Mouse (Mus musculus) intestine, postnatal 0 days (tissue): ENCODE results near the gene Nsf. TPM values are rescaled to one million over a fixed set of nuclear protein-coding genes. Genes with fewer than 3 reads are reported as not detected.

Source experiments
- ATAC-seq: fragments of 200-750 bp; cut with Nextera tagmentation; 2 replicates; pipeline ENCODE4 v1.8.0; 2017; ENCODE audit warnings: mild to moderate bottlenecking, moderate TSS enrichment, moderate library complexity
- H3K27ac ChIP-seq: fragments of 300-500 bp; sonication (generic); 2 replicates; pipeline ENCODE4 v1.5.1; 2014; ENCODE audit warnings: mild to moderate bottlenecking, low read depth, low read length, moderate library complexity
- H3K27me3 ChIP-seq: fragments of 300-500 bp; sonication (generic); replicated peaks from 2 replicates; pipeline ENCODE4 v1.6.1; 2014; ENCODE audit warnings: low read length, mixed read lengths; ENCODE audit not compliant: control insufficient read depth, insufficient read depth
- H3K36me3 ChIP-seq: fragments of 300-500 bp; sonication (generic); 2 replicates; pipeline ENCODE4 v1.6.1; 2014; ENCODE audit warnings: mild to moderate bottlenecking, moderate library complexity; ENCODE audit not compliant: control insufficient read depth, insufficient read depth
- H3K4me1 ChIP-seq: fragments of 300-500 bp; sonication (generic); replicated peaks from 2 replicates; pipeline ENCODE4 v1.6.1; 2014; ENCODE audit warnings: antibody characterized with exemption, low read length, mixed read lengths; ENCODE audit not compliant: control insufficient read depth, insufficient read depth
- H3K4me2 ChIP-seq: fragments of 300-500 bp; sonication (generic); replicated peaks from 2 replicates; pipeline ENCODE4 v1.6.1; 2014; ENCODE audit warnings: low read depth, mild to moderate bottlenecking, moderate library complexity
- H3K4me3 ChIP-seq: fragments of 300-500 bp; sonication (generic); 2 replicates; pipeline ENCODE4 v1.5.1; 2014; ENCODE audit warnings: low read depth, low read length
- H3K9ac ChIP-seq: fragments of 300-500 bp; sonication (generic); 2 replicates; pipeline ENCODE4 v1.6.1; 2014; ENCODE audit warnings: mild to moderate bottlenecking, low read depth, low read length
- H3K9me3 ChIP-seq: fragments of 300-500 bp; sonication (generic); 2 replicates; pipeline ENCODE4 v1.6.1; 2016; ENCODE audit warnings: mixed run types; ENCODE audit not compliant: control insufficient read depth
- CTCF ChIP-seq: sonication (generic); IDR thresholded peaks from 2 replicates; pipeline ENCODE4 v1.5.1; 2016; ENCODE audit warnings: low read depth, mild to moderate bottlenecking, control low read depth, antibody characterized with exemption, moderate library complexity
- WGBS: fragments of 180-500 bp; shearing (Covaris S2); extraction: QIAGEN DNeasy Blood & Tissue Kit; methylation state at CpG from one replicate; pipeline ENCODE4 v1.1.7; 2014; 5-methylcytosine and 5-hydroxymethylcytosine counted together
- polyA plus RNA-seq: library from polyadenylated mRNA; unstranded; fragments of >200 nt; fragmentation: Nextera tagmentation; extraction: Ambion mirVana; gene quantifications from 2 replicates; pipeline ENCODE4 v1.2.1, GENCODE M21; 2015

The Nsf gene
- polyA plus RNA-seq = 41.0 and 41.4 TPM in 2 replicates

DNA sequence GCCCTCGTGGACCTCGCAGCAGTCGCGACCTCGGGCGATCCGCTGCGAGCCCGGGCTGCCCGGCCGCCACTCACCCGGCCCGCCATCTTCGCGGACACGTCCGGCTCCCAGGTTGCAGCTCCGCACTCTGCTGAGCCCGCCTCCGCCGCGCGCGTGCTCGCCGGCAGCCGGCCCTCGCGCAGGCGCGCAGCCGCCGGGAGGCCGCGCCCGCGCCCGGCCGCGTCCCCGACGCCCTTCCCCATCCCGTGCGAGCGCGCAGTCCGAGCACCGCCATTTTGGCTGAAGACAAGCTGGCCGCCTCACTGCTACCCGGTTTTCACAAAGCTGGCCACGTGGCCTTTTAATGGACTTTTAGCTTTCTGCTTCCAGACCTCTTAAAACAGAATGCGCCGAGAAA, at the start of gene Nsf:
Nsf (minus strand) TSS at position 161 of the 397 bp plus-strand sequence.
- 0% methylated on average over 53 of the region's 53 CpGs for WGBS
- no peak for TF ChIP-seq CTCF

DNA sequence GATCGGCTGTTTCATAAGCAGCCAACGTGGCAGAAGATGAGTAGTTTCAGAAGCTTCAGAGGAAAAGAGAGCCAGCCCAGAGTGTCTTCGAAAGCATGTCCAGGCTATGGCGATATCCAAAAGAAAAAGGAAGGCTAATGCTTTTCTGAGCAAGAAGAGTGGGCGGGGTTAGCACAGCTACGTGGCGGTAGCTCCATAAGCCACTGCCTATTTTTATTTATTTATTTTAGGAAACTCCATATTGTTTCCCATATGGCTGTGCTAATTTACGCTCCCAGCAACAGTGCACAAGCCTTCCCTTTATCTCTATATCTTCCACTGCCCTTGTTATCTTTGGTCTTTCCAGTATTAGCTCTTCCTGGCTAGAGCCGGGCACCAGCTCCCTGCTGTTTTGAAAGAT, 49.5 kb upstream of the Nsf start:
- Histone ChIP-seq H3K9ac (no peak overlapping the region), H3K27me3 (no peaks in the 10 kb centered on the region), H3K4me1 (no peaks in the 10 kb centered on the region), H3K36me3 (no peaks in the 10 kb centered on the region), H3K9me3 (no peaks in the 10 kb centered on the region), H3K4me2 (no peak overlapping the region), H3K27ac (no peak overlapping the region), H3K4me3 (no peak overlapping the region)
- no peak for TF ChIP-seq CTCF
- no peak for ATAC-seq
- WGBS = 65% methylated on average over 9 of the region's 9 CpGs

More for the DNA sequence above, at the start of gene Nsf:
- Histone ChIP-seq H3K36me3 (no peaks in the 10 kb centered on the region), H3K4me3 (peak within 1 kb of the TSS; percentile 90), H3K9ac (peak within 1 kb of the TSS; percentile 88), H3K4me1 (no peaks in the 10 kb centered on the region), H3K27me3 (no peaks in the 10 kb centered on the region), H3K4me2 (peak within 1 kb of the TSS; percentile 83), H3K27ac (peak within 1 kb of the TSS; percentile 70), H3K9me3 (no peaks in the 10 kb centered on the region)
- peak; percentile 98 for ATAC-seq

DNA sequence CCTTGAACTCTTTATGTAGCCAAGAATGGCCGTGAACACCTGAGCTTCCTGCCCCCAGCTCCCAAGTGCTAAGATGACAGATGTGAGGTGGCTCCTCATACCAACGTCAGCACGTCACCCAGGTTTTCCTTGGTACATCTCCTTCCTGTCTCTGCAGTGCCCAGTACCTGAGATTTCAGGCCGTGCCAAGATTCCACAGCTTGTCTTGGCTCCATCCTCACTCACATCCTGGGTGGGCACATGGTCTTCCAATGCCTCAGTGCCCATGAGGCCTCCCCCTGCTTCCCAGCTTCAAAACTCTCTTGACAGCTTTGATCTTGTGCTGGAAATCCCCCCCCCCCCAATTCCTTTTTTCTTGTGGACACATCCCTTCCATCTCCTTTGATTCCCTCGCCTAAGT, 48.3 kb upstream of the Nsf start:
- no peaks in the 10 kb centered on the region for H3K36me3 ChIP-seq
- H3K4me1 ChIP-seq = no peaks in the 10 kb centered on the region
- H3K27ac ChIP-seq = no peak overlapping the region
- ATAC-seq = no peak
- H3K27me3 ChIP-seq = no peaks in the 10 kb centered on the region
- H3K4me2 ChIP-seq = no peak overlapping the region
- no peak for TF ChIP-seq CTCF
- no peak overlapping the region for H3K9ac ChIP-seq
- no peak overlapping the region for H3K4me3 ChIP-seq
- H3K9me3 ChIP-seq = no peaks in the 10 kb centered on the region
- 80% methylated on average over 5 of the region's 5 CpGs for WGBS

DNA sequence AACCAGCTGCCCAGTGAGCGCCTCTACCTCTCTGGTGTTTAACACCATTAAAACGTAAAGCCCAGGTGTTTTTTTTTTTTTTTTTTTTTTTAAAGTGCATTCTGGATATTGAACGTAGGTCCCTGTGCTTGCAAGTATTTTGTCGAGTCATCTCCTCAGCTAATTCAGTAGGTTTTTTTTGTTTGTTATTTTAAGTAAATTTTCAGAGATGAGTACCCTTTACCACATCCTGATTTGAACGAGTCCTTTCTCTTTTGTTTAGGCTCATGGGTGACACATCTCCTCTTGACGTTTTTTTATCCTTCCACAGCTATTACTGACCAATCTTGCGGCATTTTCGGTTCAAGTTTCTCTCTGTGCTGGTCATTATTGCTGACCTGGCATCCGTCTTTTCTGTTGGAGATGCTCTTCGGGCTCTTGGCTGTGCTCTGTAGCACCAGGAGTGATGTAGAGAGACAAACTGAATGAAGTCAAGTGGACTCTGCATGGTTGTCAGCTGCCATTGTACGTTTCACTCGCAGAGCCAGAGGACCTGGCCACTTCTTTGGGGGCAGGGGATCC, 47.6 kb upstream of the Nsf start:
- TF ChIP-seq CTCF = no peak
- Histone ChIP-seq H3K4me2 (no peak overlapping the region), H3K4me3 (no peak overlapping the region), H3K36me3 (no peaks in the 10 kb centered on the region), H3K9ac (no peak overlapping the region), H3K27ac (no peak overlapping the region), H3K4me1 (no peaks in the 10 kb centered on the region), H3K9me3 (no peaks in the 10 kb centered on the region), H3K27me3 (no peaks in the 10 kb centered on the region)
- 73% methylated on average over 12 of the region's 12 CpGs for WGBS
- ATAC-seq = no peak

DNA sequence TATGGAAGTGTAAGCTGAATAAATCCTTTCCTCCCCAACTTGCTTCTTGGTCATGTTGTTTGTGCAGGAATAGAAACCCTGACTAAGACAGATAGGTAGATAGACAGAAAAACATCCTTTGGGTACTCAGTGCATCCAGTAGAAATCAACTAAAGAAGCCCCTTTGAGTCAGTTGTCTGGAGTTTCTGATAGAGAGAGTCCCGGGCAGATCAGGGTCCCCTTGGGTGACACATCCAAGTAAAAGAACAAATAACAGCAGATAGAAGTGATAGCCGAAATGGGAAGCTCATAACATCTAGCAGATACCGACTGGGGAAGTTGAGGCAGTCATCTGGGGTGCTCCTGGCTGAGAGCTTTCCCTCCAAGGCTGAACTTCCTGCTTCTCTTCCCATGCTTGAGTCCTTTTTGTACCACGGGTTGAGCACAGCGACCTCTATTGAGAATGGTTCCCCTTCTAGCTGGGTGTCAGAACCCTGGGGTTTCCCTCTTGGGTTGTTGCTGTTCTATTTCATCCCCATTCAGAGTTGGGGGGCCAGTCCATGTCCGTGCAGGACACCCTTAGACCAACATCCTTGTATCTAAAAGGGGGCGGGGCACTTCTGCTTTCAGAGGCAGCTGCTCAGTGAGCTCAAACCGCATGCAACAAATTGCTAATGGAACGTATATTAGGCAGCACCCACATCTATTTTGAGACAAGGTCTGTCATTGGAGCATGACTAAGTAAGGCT, 47.0 kb upstream of the Nsf start:
- WGBS = 73% methylated on average over 9 of the region's 9 CpGs
- no peak overlapping the region for H3K27ac ChIP-seq
- no peak for TF ChIP-seq CTCF

DNA sequence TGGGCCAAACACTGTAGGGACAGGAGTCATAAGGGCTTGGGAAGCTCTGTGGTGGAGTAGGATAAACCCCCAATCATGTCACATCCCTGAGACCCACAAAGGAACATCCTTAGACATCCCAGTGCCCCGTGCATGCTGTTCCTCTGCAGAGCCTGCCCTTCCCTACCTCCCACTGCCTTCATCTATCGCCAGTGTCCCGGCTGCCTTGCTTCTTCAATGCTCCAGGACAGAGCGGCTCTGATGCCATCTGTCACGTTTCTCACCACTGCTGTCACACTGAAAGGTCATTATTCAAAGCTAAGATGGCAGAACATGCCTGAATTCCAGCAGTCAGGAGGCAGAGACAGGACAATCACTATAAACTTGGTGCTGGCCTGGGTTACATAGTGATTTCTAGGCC, 44.9 kb upstream of the Nsf start:
- no peak for ATAC-seq
- 66% methylated on average over 5 of the region's 5 CpGs for WGBS

More for the DNA sequence above, 47.0 kb upstream of the Nsf start:
- Histone ChIP-seq H3K27me3 (no peaks in the 10 kb centered on the region), H3K4me2 (no peak overlapping the region), H3K4me3 (no peak overlapping the region), H3K4me1 (no peaks in the 10 kb centered on the region), H3K9ac (no peak overlapping the region), H3K9me3 (no peaks in the 10 kb centered on the region), H3K36me3 (no peaks in the 10 kb centered on the region)
- no peak for ATAC-seq

More for the DNA sequence above, 44.9 kb upstream of the Nsf start:
- Histone ChIP-seq H3K4me2 (no peak overlapping the region), H3K36me3 (no peaks in the 10 kb centered on the region), H3K9ac (no peak overlapping the region), H3K4me3 (no peak overlapping the region), H3K27me3 (no peaks in the 10 kb centered on the region), H3K27ac (no peak overlapping the region), H3K4me1 (no peaks in the 10 kb centered on the region), H3K9me3 (no peaks in the 10 kb centered on the region)
- TF ChIP-seq CTCF = no peak
